Mouse (Mus musculus) embryonic facial prominence, embryonic 11.5 days (tissue): ENCODE data around the gene Clk4. TPM values are rescaled to one million over a fixed set of nuclear protein-coding genes. Genes with fewer than 3 reads are reported as not detected.

Source experiments
- ATAC-seq: fragments of 200-750 bp; cut with Nextera tagmentation; replicated peaks from 2 replicates; pipeline ENCODE4 v1.8.0; 2017; ENCODE audit warnings: low read depth; ENCODE audit not compliant: insufficient number of reproducible peaks, low FRiP score, low TSS enrichment
- DNase-seq: peaks from one replicate; pipeline ENCODE4 v3.0.0-alpha.2; 2015; ENCODE audit warnings: low spot score
- H3K27ac ChIP-seq: fragments of 300-500 bp; sonication (generic); replicated peaks from 2 replicates; pipeline ENCODE4 v1.5.1; 2014; ENCODE audit warnings: mild to moderate bottlenecking, low read depth, low read length, control low read depth
- H3K27me3 ChIP-seq: fragments of 300-500 bp; sonication (generic); 2 replicates; pipeline ENCODE4 v1.6.1; 2014; ENCODE audit warnings: mild to moderate bottlenecking, low read length, moderate library complexity, mixed read lengths; ENCODE audit not compliant: control insufficient read depth, insufficient read depth
- H3K36me3 ChIP-seq: fragments of 300-500 bp; sonication (generic); replicated peaks from 2 replicates; pipeline ENCODE4 v1.6.1; 2014; ENCODE audit warnings: low read depth, mild to moderate bottlenecking, low read length, moderate library complexity, mixed read lengths; ENCODE audit not compliant: control insufficient read depth, insufficient read depth
- H3K4me1 ChIP-seq: fragments of 300-500 bp; sonication (generic); 2 replicates; pipeline ENCODE4 v1.6.1; 2014; ENCODE audit warnings: low read length, mixed read lengths; ENCODE audit not compliant: control insufficient read depth, insufficient read depth
- H3K4me2 ChIP-seq: fragments of 300-500 bp; sonication (generic); 2 replicates; pipeline ENCODE4 v1.6.1; 2014; ENCODE audit warnings: low read depth, mild to moderate bottlenecking, control low read depth, low read length, moderate library complexity
- H3K4me3 ChIP-seq: fragments of 300-500 bp; sonication (generic); 2 replicates; pipeline ENCODE4 v1.5.1; 2014; ENCODE audit warnings: low read depth, low read length, control low read depth
- H3K9ac ChIP-seq: fragments of 300-500 bp; sonication (generic); replicated peaks from 2 replicates; pipeline ENCODE4 v1.6.1; 2014; ENCODE audit warnings: mild to moderate bottlenecking, control low read depth, low read length
- H3K9me3 ChIP-seq: fragments of 300-500 bp; sonication (generic); replicated peaks from 2 replicates; pipeline ENCODE4 v1.6.1; 2016; ENCODE audit warnings: mild to moderate bottlenecking, low read length, inconsistent platforms, mixed read lengths; ENCODE audit not compliant: control insufficient read depth
- WGBS: fragments of 180-500 bp; shearing (Covaris S2); extraction: QIAGEN DNeasy Blood & Tissue Kit; methylation state at CpG from one replicate; pipeline ENCODE4 v1.1.7; 2014; 5-methylcytosine and 5-hydroxymethylcytosine counted together
- polyA plus RNA-seq: library from polyadenylated mRNA; unstranded; fragments of >200 nt; fragmentation: Nextera tagmentation; extraction: Ambion mirVana; gene quantifications from 2 replicates; pipeline ENCODE4 v1.2.1, GENCODE M21; 2014

The Clk4 gene
- polyA plus RNA-seq, 1 experiment from 2014 or later, result 153 TPM

- ATAC-seq, result no peak
- Histone ChIP-seq H3K9ac (no peak overlapping the region), H3K4me2 (no peak overlapping the region), H3K27ac (no peak overlapping the region), H3K4me1 (no peaks in the 10 kb centered on the region), H3K36me3 (no peaks in the 10 kb centered on the region), H3K9me3 (no peaks in the 10 kb centered on the region), H3K4me3 (no peak overlapping the region), H3K27me3 (no peaks in the 10 kb centered on the region)
- WGBS, result 68% methylated on average over 2 of the region's 2 CpGs
- no peak for DNase-seq
These were observed 32.5 kb downstream of the Clk4 start for GRCm38 (mm10) chr11:51293956-51294530.

DNA sequence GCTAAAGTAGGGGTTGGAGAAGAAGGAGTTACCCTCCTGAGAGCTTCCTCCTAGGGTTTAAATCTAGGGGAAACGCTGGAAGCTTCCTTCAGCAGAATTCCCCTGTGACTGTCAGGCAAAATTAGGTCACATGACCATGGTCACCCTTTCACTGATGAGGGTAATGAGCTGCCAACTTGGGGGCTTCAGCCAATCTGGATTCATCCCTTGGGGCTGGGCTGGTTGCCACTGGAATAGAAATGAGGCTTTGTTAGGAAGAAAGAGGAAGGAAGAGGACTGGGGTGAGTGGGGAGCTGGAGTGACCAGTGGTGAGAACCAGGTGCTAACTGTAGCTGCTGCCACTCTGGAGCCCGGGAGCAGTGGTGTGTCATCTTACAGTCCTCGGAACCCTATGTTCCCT, 34.2 kb downstream of the Clk4 start:
- no peak for ATAC-seq
- DNase-seq, result no peak
- WGBS, result 86% methylated on average over 3 of the region's 3 CpGs

DNA sequence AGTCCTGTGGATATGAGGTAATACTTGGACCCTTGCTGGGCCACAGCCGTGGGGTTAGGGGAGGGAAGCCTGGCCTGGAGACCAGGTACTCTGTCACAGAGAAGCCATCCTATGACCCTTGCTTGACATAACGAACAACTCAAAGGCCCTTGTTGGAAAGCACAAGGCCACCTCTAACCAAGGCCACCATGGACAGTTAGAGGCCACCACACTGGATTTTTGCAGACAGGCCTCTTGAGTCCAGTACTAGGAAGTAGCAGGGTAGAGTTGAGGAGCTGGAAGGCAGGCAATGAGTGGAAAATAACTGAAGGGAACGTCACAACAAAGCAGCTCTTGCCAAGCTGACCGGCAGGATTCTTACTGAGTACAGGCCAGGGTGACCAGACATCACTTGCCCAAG, 37.2 kb downstream of the Clk4 start:
- Histone ChIP-seq H3K4me1 (no peaks in the 10 kb centered on the region), H3K4me3 (no peak overlapping the region), H3K9ac (no peak overlapping the region), H3K9me3 (no peaks in the 10 kb centered on the region), H3K36me3 (no peaks in the 10 kb centered on the region), H3K27ac (no peak overlapping the region), H3K27me3 (no peaks in the 10 kb centered on the region), H3K4me2 (no peak overlapping the region)
- WGBS, result 85% methylated on average over 4 of the region's 4 CpGs
- DNase-seq (no peak), ATAC-seq (no peak)

More for the DNA sequence above, 34.2 kb downstream of the Clk4 start:
- Histone ChIP-seq H3K27ac (no peak overlapping the region), H3K4me1 (no peaks in the 10 kb centered on the region), H3K9ac (no peak overlapping the region), H3K36me3 (no peaks in the 10 kb centered on the region), H3K4me3 (no peak overlapping the region), H3K27me3 (no peaks in the 10 kb centered on the region), H3K9me3 (no peaks in the 10 kb centered on the region), H3K4me2 (no peak overlapping the region)

- Histone ChIP-seq H3K36me3 (no peaks in the 10 kb centered on the region), H3K27me3 (no peaks in the 10 kb centered on the region), H3K9me3 (no peaks in the 10 kb centered on the region), H3K9ac (no peak overlapping the region), H3K27ac (no peak overlapping the region), H3K4me2 (no peak overlapping the region), H3K4me1 (no peaks in the 10 kb centered on the region), H3K4me3 (no peak overlapping the region)
- no peak for ATAC-seq
- DNase-seq, result no peak
- 91% methylated on average over 5 of the region's 5 CpGs for WGBS
These were observed 40.9 kb downstream of the Clk4 start for GRCm38 (mm10) chr11:51302396-51302795.

DNA sequence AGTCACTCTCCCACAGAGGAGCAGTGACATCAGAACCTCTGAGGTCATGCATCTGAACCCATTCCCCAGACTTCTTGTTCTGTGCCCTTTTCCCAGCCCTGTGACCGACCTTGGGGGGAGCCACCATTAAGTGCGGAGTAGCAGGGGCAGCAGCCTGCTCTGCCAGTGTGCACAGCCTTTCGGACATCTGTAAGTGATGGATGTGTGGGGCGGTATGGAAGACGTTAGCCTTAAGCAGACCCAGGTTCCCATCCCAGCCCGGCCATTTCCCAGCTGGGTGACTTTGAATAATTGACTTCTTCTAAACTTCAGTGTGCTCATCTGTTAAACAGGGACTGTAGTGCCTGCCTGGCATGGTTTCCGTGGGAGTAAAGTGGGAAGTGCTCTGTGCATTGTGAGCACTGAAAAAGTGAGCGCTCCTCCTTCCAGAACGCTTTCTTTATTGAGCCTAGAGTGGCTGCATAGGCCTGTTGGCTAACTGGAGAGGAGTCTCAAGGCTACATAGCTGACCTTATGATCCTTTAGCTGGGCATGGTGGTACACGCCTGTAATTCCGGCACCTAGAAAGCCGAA, 42.5 kb downstream of the Clk4 start:
- Histone ChIP-seq H3K27me3 (no peaks in the 10 kb centered on the region), H3K27ac (no peak overlapping the region), H3K36me3 (no peaks in the 10 kb centered on the region), H3K4me1 (no peaks in the 10 kb centered on the region), H3K9me3 (no peaks in the 10 kb centered on the region), H3K4me3 (no peak overlapping the region), H3K4me2 (no peak overlapping the region), H3K9ac (no peak overlapping the region)
- 55% methylated on average over 12 of the region's 12 CpGs for WGBS
- DNase-seq (peak; percentile 35), ATAC-seq (no peak)

- H3K9me3 ChIP-seq, result no peaks in the 10 kb centered on the region
- no peak overlapping the region for H3K27ac ChIP-seq
- no peak for ATAC-seq
- H3K4me2 ChIP-seq, result no peak overlapping the region
- H3K9ac ChIP-seq, result no peak overlapping the region; the same call in 1 of the 2 replicates
- no peaks in the 10 kb centered on the region for H3K36me3 ChIP-seq
- no peaks in the 10 kb centered on the region for H3K27me3 ChIP-seq
- H3K4me1 ChIP-seq, result no peaks in the 10 kb centered on the region
- 58% methylated on average over 5 of the region's 5 CpGs for WGBS
- H3K4me3 ChIP-seq, result no peak overlapping the region
- no peak for DNase-seq
These were observed 46.8 kb downstream of the Clk4 start for GRCm38 (mm10) chr11:51308306-51308705.

DNA sequence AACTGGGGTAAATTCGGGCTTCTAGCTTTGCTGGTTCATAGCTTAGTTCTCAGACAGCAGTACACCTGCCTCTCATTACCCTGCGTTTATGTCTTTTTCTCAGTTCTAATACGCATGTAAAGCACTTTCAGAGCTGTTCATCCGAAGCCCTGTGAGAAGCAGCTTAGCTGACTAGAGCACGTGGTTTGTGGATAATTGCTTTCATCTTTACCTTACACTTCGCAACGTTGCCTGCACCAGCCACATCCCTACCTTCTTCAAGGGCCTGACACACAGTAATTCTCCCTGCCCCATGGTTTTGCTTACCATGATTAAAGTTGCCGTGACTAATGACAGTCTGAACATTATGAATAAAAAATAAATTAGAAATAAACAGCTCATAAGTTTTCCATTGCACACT, 50.3 kb downstream of the Clk4 start:
- WGBS, result 58% methylated on average over 8 of the region's 8 CpGs
- ATAC-seq, result no peak
- H3K9ac ChIP-seq, result no peak overlapping the region

GRCm38 (mm10) chr11:51315991-51316810, 54.7 kb downstream of the Clk4 start:
- Histone ChIP-seq H3K36me3 (no peaks in the 10 kb centered on the region), H3K4me1 (no peaks in the 10 kb centered on the region), H3K27ac (no peak overlapping the region), H3K4me3 (no peak overlapping the region), H3K4me2 (no peak overlapping the region), H3K9me3 (no peaks in the 10 kb centered on the region), H3K9ac (no peak overlapping the region), H3K27me3 (no peaks in the 10 kb centered on the region)
- WGBS, result 78% methylated on average over 7 of the region's 7 CpGs
- ATAC-seq (no peak), DNase-seq (no peak)

More for the DNA sequence above, 50.3 kb downstream of the Clk4 start:
- Histone ChIP-seq H3K27ac (no peak overlapping the region), H3K27me3 (no peaks in the 10 kb centered on the region), H3K9me3 (no peaks in the 10 kb centered on the region), H3K4me3 (no peak overlapping the region), H3K36me3 (no peaks in the 10 kb centered on the region), H3K4me1 (no peaks in the 10 kb centered on the region), H3K4me2 (no peak overlapping the region)
- DNase-seq, result peak; percentile 27
